Mouse (Mus musculus): ENCODE results near the gene Stab1. TPM values are rescaled to one million over a fixed set of nuclear protein-coding genes. Genes with fewer than 3 reads are reported as not detected.

The Stab1 gene
- polyA plus RNA-seq, 1 experiment = 11.7 TPM

DNA sequence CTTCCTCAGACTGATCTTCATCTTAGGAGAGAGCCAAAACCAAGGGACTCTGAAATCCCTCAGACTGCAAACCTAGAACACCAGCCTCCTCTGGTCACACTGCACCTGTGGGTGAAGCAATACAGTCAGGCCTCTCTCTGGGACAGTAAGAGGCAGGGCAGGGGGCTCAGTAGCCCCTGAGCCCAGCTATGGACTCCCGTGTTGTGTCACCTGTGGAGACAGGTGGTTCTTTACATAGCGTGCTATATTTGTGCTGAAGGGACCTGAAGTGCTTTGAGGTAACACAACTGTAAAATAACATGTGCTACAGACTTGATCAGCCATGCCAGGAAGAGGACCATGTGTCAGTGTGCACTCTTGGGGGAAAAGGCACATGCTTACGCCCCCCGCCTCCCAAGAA is 27.1 kb upstream of the Stab1 start:
- TF ChIP-seq GATA1 (IDR thresholded peaks at IDR 0.05; ENCODE audit: borderline replicate concordance, low read length) = no peak
- no peak for TF ChIP-seq FLI1 (IDR thresholded peaks at IDR 0.05; ENCODE audit: low read length)
- H3K4me3 ChIP-seq (replicated peaks) = no peak overlapping the region
- H3K4me1 ChIP-seq = peaks cover 61% of the 10 kb centered on the region
- no peaks in the 10 kb centered on the region for H3K27me3 ChIP-seq (replicated peaks)
- H3K36me3 ChIP-seq (replicated peaks; ENCODE audit: low read length) = peaks cover 98% of the 10 kb centered on the region
- no peaks in the 10 kb centered on the region for H3K9me3 ChIP-seq

DNA sequence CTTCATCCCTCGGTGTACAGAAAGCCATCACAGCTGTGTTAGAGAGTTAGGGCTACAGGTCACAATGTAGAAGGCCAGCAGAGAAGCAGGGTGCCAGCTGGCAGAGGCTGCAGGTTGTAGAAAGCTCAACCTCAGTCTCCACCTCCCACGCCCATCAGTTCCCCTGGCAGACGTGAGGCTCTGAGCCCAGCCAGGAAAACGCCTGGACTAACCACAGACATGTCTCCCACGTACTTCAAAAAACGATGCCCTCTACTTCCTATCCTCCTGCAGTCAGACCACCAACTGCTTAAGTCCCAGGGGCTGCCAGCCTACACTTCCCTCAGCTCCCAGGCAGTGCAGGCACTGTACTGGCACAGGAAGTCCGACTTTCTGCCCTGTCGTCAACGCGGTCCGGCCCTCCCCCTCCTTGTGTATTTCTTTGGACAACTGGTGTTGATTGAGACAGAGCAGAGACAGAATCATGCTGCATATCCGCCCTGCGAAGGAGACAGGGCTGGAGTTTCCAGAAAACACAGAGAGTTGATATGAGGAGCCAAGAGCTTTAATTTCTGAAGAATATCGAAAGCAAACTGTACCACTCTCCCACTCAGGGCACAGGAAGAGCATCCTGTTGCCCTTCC is 26.6 kb upstream of the Stab1 start:
- Histone ChIP-seq H3K4me3 (replicated peaks) (peak overlapping the region; percentile 72), H3K9me3 (no peaks in the 10 kb centered on the region), H3K4me1 (peaks cover 63% of the 10 kb centered on the region), H3K27me3 (replicated peaks) (no peaks in the 10 kb centered on the region), H3K36me3 (replicated peaks; ENCODE audit: low read length) (peaks cover 98% of the 10 kb centered on the region)
- no peak for TF ChIP-seq FLI1 (IDR thresholded peaks at IDR 0.05; ENCODE audit: low read length)
- no peak for TF ChIP-seq GATA1 (IDR thresholded peaks at IDR 0.05; ENCODE audit: borderline replicate concordance, low read length)

DNA sequence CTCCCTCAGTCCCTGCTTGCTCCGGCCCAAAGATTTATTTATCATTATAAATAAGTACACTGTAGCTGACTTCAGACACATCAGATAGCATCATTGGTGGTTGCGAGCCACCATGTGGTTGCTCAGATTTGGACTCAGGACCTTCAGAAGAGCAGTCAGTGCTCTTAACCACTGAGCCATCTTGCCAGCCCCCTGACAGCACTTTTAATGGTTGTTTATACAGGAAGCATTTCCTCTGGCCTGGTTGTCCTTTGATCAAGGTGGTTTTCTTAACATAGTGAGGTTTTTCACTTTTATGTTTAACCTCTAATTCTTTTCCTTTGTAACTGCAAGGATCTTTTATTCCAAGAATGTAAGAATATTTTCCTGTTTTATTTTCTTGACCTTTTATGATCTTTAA is 26.0 kb upstream of the Stab1 start:
- Histone ChIP-seq H3K36me3 (replicated peaks; ENCODE audit: low read length) (peaks cover 98% of the 10 kb centered on the region), H3K4me3 (replicated peaks) (no peak overlapping the region), H3K4me1 (peaks cover 69% of the 10 kb centered on the region), H3K27me3 (replicated peaks) (no peaks in the 10 kb centered on the region), H3K9me3 (no peaks in the 10 kb centered on the region)
- no peak for TF ChIP-seq GATA1 (IDR thresholded peaks at IDR 0.05; ENCODE audit: borderline replicate concordance, low read length)
- no peak for TF ChIP-seq FLI1 (IDR thresholded peaks at IDR 0.05; ENCODE audit: low read length)

DNA sequence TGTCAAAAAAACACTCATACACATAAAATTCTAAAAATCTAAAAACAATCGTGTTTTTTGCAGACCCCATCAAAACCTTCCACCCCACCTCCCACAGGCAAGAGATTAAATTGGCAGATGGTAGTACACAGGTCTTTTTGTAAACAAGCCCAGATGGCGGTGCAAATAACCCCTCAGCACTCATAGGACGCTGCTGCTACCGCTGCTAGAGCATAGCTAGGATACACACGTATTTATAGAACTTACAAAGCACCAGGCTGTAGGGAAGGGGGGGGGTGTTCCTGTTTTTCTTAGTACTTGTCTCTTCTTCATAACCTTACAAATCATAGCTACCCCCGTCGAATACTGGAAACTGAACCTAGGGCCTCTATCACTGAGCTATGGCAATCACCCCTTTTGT is 25.4 kb upstream of the Stab1 start:
- no peak for TF ChIP-seq FLI1 (IDR thresholded peaks at IDR 0.05; ENCODE audit: low read length)
- no peak for TF ChIP-seq GATA1 (IDR thresholded peaks at IDR 0.05; ENCODE audit: borderline replicate concordance, low read length)
- H3K4me1 ChIP-seq = peaks cover 70% of the 10 kb centered on the region
- H3K4me3 ChIP-seq (replicated peaks) = no peak overlapping the region
- no peaks in the 10 kb centered on the region for H3K27me3 ChIP-seq (replicated peaks)
- peaks cover 98% of the 10 kb centered on the region for H3K36me3 ChIP-seq (replicated peaks; ENCODE audit: low read length)
- no peaks in the 10 kb centered on the region for H3K9me3 ChIP-seq

DNA sequence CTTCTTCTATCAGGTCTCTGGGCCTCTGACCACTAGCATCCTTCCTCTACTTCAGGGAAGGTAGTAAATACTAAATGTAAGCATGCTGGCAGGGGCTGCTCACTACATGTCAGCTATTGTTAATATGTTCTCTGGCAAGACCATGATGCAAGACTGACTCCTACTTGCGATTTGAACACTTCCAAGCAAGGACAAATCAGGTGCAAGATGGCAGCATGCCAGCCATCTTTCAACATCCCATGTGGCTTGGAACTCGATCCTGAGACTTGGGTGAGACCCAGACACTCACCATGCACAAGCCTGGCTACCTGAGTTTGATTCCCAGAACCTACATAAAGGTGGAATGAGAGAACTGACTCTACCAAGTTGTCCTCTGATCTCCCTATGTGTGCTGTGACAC is 23.5 kb upstream of the Stab1 start:
- TF ChIP-seq GATA1 (IDR thresholded peaks at IDR 0.05; ENCODE audit: borderline replicate concordance, low read length) = no peak
- TF ChIP-seq FLI1 (IDR thresholded peaks at IDR 0.05; ENCODE audit: low read length) = no peak
- Histone ChIP-seq H3K9me3 (no peaks in the 10 kb centered on the region), H3K4me1 (peaks cover 66% of the 10 kb centered on the region), H3K27me3 (replicated peaks) (no peaks in the 10 kb centered on the region), H3K4me3 (replicated peaks) (no peak overlapping the region), H3K36me3 (replicated peaks; ENCODE audit: low read length) (peaks cover 98% of the 10 kb centered on the region)

DNA sequence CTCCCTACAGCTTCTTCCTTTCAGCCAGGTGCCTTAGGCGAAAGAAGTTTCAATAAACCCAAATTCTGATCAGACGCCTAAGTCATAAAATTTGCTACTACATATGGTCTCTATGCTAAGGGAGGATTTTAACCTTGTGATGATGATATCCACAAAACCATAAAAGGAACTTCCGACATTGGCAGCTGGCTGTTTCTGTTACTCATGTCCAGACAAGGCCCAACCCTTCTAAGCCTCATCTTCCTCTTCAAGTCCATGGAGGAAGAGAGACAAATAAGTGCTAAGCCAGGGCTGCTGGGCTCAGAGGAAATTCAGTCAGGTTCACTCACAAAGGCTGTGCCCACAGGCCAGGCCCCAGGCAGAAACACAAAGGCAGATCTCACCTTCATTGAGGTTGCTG is 20.9 kb upstream of the Stab1 start:
- Histone ChIP-seq H3K36me3 (replicated peaks; ENCODE audit: low read length) (peaks cover 98% of the 10 kb centered on the region), H3K4me1 (peaks cover 57% of the 10 kb centered on the region)
- no peak for TF ChIP-seq GATA1 (IDR thresholded peaks at IDR 0.05; ENCODE audit: borderline replicate concordance, low read length)

DNA sequence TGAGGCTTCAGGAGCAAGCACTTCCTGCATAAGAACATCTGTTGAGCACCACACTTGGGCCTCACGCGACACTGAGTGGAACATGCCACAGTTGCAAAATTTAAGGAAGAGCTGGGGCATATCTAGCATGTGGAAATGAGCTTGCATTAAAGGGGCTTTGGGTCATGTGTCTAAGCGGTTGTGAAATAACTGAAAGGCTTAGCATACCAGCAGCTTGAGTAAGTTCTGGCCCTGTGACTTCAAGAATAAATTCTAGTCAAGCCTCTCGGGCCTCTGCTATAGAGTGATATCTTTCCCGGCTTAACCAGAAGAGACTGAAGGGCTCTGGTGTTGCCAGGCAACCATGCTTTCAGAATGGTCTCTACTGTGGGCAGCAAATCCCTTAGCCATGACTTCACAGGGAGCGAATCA is 20.3 kb upstream of the Stab1 start:
- Histone ChIP-seq H3K4me1 (peaks cover 60% of the 10 kb centered on the region), H3K4me3 (replicated peaks) (peak overlapping the region; percentile 68), H3K9me3 (no peaks in the 10 kb centered on the region), H3K36me3 (replicated peaks; ENCODE audit: low read length) (peaks cover 100% of the 10 kb centered on the region), H3K27me3 (replicated peaks) (no peaks in the 10 kb centered on the region)
- TF ChIP-seq GATA1 (IDR thresholded peaks at IDR 0.05; ENCODE audit: borderline replicate concordance, low read length) (no peak), FLI1 (IDR thresholded peaks at IDR 0.05; ENCODE audit: low read length) (no peak)

More for the DNA sequence above, 20.9 kb upstream of the Stab1 start:
- no peaks in the 10 kb centered on the region for H3K9me3 ChIP-seq
- H3K4me3 ChIP-seq (replicated peaks) = no peak overlapping the region
- H3K27me3 ChIP-seq (replicated peaks) = no peaks in the 10 kb centered on the region

DNA sequence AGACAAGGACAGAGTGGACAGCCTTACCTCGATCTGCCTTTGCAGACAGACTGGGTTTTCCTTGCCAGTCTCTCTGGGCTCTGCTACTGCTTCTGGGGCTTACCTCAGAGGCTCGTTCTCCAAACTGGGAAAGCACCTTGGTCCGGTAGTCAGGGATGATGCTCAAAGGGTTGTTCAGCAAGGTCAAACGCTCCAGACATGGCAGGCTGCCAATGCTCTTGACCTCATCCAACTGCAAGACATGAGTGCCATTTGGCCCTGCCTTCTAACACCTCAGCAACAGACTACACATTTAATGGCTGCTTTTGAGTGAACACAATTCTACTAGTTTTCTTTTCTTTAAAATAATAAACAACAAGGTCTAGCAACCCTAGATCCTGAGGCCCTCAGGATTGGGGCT is 18.2 kb upstream of the Stab1 start:
- Histone ChIP-seq H3K4me1 (peaks cover 77% of the 10 kb centered on the region), H3K4me3 (replicated peaks) (no peak overlapping the region), H3K36me3 (replicated peaks; ENCODE audit: low read length) (peaks cover 100% of the 10 kb centered on the region), H3K9me3 (no peaks in the 10 kb centered on the region), H3K27me3 (replicated peaks) (no peaks in the 10 kb centered on the region)
- TF ChIP-seq GATA1 (IDR thresholded peaks at IDR 0.05; ENCODE audit: borderline replicate concordance, low read length) (no peak), FLI1 (IDR thresholded peaks at IDR 0.05; ENCODE audit: low read length) (no peak)

DNA sequence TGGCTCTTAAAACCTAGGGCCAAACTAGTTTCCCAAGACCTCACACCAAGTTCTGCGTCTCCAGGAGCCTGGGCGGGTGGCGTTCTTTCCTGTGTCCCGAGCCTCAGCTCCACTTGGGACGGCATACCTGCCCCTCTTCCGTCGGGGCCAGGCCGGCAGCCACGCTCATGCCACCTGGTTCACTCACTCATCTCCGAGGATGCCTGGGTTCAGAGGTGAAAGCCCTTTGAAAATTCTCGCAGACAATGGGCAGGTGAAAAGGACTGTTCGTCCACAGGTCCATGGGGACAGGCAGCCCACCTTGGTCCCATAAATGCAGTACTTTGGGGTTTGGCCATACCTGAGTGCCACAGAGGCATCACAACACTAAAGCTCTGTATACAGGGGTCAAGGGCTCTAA is 15.8 kb upstream of the Stab1 start:
- Histone ChIP-seq H3K4me3 (replicated peaks) (no peak overlapping the region), H3K4me1 (peaks cover 68% of the 10 kb centered on the region), H3K9me3 (no peaks in the 10 kb centered on the region), H3K27me3 (replicated peaks) (no peaks in the 10 kb centered on the region), H3K36me3 (replicated peaks; ENCODE audit: low read length) (peaks cover 100% of the 10 kb centered on the region)
- TF ChIP-seq FLI1 (IDR thresholded peaks at IDR 0.05; ENCODE audit: low read length) = no peak
- TF ChIP-seq GATA1 (IDR thresholded peaks at IDR 0.05; ENCODE audit: borderline replicate concordance, low read length) = no peak

DNA sequence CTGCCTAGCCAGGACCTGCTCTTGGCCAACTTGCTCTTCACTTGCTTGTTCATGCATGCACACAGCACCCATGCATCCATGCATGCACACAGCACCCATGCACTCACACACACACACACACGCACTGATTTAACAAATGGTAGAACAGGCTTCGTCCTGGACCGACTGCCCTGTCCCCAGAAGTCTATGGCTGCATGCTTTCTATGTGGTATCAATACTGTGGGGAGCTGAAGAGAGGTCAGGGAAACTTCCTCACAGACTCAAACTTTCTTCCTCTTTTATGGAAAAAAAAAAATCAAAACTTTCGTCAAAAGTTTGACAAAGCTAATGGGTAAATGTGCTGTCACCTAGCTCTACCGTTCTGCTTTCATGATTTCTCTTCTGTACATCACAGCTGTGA is 15.1 kb upstream of the Stab1 start:
- Histone ChIP-seq H3K9me3 (no peaks in the 10 kb centered on the region), H3K4me3 (replicated peaks) (peak overlapping the region; percentile 48), H3K27me3 (replicated peaks) (no peaks in the 10 kb centered on the region), H3K4me1 (peaks cover 61% of the 10 kb centered on the region), H3K36me3 (replicated peaks; ENCODE audit: low read length) (peaks cover 100% of the 10 kb centered on the region)
- TF ChIP-seq GATA1 (IDR thresholded peaks at IDR 0.05; ENCODE audit: borderline replicate concordance, low read length) (no peak), FLI1 (IDR thresholded peaks at IDR 0.05; ENCODE audit: low read length) (no peak)
